Comparison of ENCODE assay signal across 8 mouse cellular contexts in genomic region chr8:122376365-122377231, GRCm38 (mm10). TPM values are rescaled to one million over a fixed set of nuclear protein-coding genes. Genes with fewer than 3 reads are reported as not detected.
A peak's percentile ranks its signal among the peaks of the same experiment; 100 is the strongest.
DNase-seq lines count a peak whose midpoint lies in the region; ATAC-seq lines count a peak whose summit lies in the region.

Zc3h18 (plus strand) TSS chr8:122376609.

- intact Hi-C loops in gastrocnemius, postnatal 14 days (cut with DNase I; ENCODE audit: low total_unique reads): no loop called here
- intact Hi-C loops in left cerebral cortex, postnatal 10 days (cut with DNase I): no loop called here

- peak; percentile 99 to 100 for DNase-seq in adrenal gland, adult (ENCODE audit: inconsistent age in 2 of 2, low spot score in 1 of 2)
- peak; percentile 98 for DNase-seq in embryo, embryonic 10.5 days (ENCODE audit: low spot score)
- DNase-seq in gastrocnemius, postnatal 14 days: peak; percentile 100
- peak; percentile 99 to 100 for DNase-seq in left cerebral cortex, postnatal 10 days (ENCODE audit: extremely low spot score in 1 of 2, low spot score in 2 of 2)
- DNase-seq in right cerebral cortex, postnatal 25 days: peak; percentile 100
- peak; percentile 99 for DNase-seq in urinary bladder, postnatal 4 days (ENCODE audit: low spot score in 2 of 2)

- peak; percentile 91 for ATAC-seq in inflammation-experienced regulatory T-cells, adult 6 months
- ATAC-seq in megakaryocyte-erythroid progenitor cell, adult 5-6 weeks (replicated peaks; ENCODE audit: low FRiP score, low TSS enrichment, poor library complexity, severe bottlenecking): peak; percentile 86

RNA-seq across cellular contexts. Expression of gene Zc3h18, which starts in this region (rescaled TPM):
- 10 to 100 TPM; 21.6 to 23.5 TPM for total RNA-seq in gastrocnemius, postnatal 14 days (2021)
- 10 to 100 TPM; 12.0 to 16.0 (median 13.0) TPM for polyA plus RNA-seq in inflammation-experienced regulatory T-cells, adult 6 months (2017; shearing (Covaris generic))
- 10 to 100 TPM; 32.6 to 33.4 TPM for total RNA-seq in left cerebral cortex, postnatal 10 days (2021)
- total RNA-seq in megakaryocyte-erythroid progenitor cell, adult 5-6 weeks (2014; fragmentation: Nextera tagmentation): 69.7 and 77.5 TPM in 2 replicates
- total RNA-seq in megakaryocyte-erythroid progenitor cell, adult 5-6 weeks (2017): 81.4 and 93.2 TPM in 2 replicates

Comparison
In these comparisons a context has a peak if more than half of its experiments do, and no peak if none do; other contexts are left out.
1. Peak in every context shown above with its lines: DNase-seq and ATAC-seq.